Mouse (Mus musculus) monocyte, adult 5-6 weeks (primary cell): ENCODE measurements around the gene Rsu1. TPM values are rescaled to one million over a fixed set of nuclear protein-coding genes. Genes with fewer than 3 reads are reported as not detected.
A peak's percentile ranks its signal among the peaks of the same experiment; 100 is the strongest.

Experiments
- ATAC-seq: fragments of 153-309, 156-312 bp; replicated peaks from 2 replicates; pipeline ENCODE4 v1.8.0; 2017; ENCODE audit warnings: mild to moderate bottlenecking; ENCODE audit not compliant: low TSS enrichment, insufficient number of reproducible peaks, severe bottlenecking, poor library complexity, low FRiP score
- total RNA-seq: library from RNA; stranded (forward); fragments of 200-1000, 200-491, 200-594 nt; gene quantifications from 3 replicates; pipeline ENCODE4 v1.2.3, GENCODE M21; 2017

Gene Rsu1
- 96.6 to 120 TPM (median 106 TPM) in 3 replicates for total RNA-seq

DNA sequence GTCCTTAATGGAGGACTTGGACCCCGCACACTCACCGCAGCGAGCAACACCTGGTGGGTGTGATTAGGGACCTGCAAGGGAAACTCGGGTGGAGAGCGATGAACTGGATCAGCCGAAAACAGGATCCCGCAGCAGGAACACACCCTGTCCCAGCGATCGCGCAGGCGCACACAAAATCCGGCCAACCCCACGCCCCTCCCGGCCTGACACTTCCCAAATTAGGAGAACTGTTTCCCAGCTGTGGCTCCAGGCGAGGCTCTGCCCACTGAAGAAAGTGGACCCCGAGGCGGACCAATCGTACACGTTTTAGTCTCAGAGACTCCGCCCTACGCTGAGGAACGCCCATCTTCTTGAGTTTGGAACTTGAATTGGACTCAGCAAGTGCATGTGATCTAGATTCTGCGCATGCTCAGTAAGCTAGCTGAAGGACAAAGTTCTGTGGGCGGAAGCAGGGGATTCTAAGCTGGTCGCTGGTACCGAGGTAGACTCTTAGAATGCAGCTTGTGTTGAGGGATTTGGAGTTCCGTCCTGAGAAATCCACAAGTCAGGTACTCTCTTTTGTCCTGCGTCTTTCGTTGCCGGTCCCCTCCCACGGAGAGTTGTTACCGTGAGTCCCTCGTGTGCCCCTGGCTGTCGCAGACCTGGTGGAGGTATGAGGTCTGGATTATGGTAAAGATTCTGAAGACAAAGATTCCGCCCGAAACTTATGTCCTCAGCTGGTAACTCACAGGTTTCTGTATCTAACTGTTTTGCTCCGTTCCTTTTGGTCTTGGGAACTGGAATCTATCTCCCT lies at the start of gene Rsu1:
Gene Rsu1, minus strand, starts transcription at position 251 of the 793 bp plus-strand sequence.
- peak; percentile 95 for ATAC-seq

DNA sequence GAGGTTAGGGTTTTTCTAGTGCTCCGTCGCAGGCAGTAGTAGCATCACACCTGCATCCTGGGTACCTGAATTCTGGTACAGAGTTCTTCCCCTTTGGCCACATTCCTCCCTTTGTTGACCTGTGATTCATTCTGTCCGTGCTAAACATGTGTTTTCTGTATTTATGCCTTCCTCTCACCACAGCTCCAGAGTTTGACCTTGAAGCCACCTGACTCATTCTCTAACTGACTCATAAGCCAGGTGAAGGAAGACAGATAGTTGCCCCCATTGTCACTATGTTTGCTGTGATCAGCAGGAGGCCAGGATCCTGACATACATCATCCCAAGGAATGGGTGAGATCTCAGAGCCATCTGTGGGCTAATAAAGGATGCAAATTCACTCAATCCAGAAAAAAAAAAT lies 32.2 kb upstream of the Rsu1 start:
- ATAC-seq, result no peak

DNA sequence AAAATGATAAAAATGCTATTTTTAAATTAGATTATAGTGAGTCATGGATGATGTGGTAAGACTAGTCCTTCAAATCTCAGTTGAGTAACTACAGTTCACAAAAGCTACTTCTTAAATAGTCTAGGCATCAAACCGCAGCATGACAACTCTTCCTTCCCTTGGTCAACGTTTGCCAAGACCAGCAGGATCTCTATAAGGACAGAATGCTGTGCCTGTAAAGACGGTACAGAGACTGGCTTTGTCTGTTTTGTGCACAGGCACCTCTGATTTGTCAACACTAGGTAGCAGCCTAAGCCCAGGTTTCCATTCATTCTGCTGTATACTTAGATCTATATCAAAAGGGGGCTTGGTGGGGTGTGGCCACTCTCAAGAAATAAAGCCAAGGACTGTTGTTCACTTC lies 27.8 kb upstream of the Rsu1 start:
- ATAC-seq, result peak; percentile 40; the same call in 1 of the 2 replicates

DNA sequence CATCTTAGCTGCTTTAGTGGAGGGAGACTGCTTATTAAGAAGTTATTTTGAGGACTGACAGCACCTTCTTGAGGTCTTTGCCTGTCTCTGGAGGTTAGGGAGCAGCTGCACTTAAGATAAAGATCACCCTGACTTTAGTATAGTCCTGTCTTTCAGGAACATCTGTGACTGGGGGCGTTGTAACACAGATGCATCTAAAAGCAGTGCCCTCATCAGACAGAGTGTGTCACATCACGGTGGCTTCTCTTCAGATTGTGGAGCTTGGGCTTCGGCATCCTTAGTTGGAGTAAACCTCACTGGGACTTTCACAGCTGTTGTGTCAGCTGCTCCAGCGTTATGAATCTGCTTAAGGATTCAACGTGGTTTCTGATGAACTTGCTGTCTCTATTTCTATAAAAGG lies 26.5 kb upstream of the Rsu1 start:
- ATAC-seq, result no peak

DNA sequence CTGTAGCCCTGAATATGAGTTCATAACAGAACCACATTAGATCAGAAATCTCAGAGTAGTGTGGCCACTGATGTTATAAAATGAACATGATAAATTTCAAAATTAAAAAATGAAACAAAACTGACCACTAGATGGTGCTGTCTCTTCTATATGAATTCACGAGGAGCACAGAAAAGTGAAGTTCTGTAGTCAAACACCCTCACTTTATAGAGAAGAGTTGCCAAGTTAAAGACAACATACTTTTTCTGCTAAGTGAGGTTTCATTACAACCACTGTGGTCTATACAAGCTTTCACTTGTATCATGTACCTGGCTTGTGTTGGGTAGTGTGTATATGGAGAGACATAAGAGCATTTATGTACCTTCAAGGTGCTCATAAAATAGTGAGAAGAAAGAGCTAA lies 19.4 kb upstream of the Rsu1 start:
- ATAC-seq, result 0 out of 2 replicates have a peak, but pooled peaks have one; percentile 24

DNA sequence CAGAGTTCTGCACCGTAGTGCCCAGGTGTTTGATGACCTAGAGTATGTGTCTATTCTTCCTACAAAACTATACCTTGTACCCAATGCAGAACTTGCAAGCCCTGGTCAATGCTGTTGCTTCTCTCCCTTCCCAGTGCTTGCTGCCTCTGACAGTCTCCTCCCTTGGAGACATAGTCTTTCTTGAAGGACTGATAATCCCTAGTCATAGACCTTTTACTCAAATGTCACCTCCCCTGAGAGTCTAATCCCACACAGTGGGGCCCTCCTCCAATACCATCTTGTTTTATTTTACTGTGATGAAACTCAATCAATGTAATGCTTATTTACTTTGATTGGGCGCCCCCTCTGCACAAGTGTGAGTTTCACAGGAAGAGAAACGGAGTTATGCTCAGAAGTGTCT lies 18.9 kb upstream of the Rsu1 start:
- no peak for ATAC-seq

DNA sequence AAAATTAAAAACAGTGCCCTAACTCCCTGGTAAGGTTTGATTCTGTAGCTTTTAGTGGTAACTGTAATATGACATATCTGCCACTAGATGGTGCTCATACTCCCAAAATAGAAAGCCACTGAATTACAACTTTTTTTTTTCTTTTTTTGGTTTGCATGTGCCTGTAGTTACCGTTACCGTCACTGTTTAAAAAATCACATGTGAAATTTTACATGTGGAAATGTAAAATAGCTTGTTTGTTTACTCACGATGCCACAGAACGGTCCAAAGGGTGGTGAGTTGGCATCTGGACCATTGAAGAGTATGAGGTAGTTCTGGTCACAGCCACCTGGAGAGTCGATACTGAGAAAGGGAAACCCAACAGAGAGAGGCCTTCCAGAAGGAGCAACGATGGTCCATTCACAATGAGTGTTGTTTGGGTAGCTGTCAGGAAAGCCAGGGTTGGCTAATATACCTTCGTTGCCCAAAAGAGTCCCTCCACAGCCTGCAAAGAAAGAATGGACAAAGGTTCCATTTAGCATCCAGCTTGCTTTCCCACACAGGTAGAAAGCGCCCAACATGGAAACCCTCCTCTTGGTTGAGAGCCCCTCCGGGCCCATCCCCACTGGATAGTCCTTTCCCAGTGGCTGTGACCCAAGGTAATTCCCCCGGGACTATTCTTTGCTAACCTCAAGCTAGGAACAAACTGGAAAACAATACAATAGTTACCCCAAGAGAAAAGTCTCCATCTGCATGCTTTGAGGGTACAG lies 7.1 kb upstream of the Rsu1 start:
- ATAC-seq, result no peak

DNA sequence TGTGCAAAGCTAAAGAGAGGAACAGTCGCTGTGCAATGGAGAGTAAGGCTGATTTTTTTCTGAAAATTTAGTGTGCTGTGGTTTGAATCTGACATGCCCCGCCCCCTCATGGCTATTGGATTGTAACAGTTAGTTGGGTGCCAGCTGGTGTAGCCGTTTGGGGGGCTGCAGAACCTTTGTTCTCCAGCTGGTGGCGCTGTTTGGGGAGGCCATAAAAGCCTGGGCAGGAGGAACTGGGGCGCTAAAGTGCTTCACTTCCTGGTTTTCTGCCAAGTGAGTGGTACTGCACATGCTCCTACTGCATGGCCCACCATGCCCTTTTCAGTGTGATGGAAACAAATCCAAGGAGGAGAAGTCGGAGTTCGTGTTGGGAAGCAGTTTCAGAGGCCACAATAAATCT lies 4.7 kb upstream of the Rsu1 start:
- no peak for ATAC-seq

DNA sequence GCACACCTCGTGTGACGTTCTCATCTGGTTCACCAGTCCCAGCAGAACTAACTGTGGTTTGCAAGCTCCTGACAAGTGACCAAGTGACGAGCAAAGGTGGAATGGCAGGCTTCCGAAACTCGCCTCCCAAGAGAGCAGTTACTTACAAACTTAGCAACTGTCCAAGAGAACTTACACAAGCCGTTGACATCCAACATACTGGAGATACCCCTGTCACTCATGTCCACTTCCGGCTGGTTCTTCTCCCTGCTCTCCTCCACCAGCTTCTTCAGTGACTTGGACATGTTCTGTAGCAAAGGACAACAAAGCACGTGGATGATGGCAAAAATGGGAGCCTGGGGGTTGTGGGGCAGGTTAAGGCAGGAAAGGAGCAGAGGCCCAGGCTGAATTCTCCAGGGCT lies 479 bp downstream of the Rsu1 start:
- no peak for ATAC-seq

DNA sequence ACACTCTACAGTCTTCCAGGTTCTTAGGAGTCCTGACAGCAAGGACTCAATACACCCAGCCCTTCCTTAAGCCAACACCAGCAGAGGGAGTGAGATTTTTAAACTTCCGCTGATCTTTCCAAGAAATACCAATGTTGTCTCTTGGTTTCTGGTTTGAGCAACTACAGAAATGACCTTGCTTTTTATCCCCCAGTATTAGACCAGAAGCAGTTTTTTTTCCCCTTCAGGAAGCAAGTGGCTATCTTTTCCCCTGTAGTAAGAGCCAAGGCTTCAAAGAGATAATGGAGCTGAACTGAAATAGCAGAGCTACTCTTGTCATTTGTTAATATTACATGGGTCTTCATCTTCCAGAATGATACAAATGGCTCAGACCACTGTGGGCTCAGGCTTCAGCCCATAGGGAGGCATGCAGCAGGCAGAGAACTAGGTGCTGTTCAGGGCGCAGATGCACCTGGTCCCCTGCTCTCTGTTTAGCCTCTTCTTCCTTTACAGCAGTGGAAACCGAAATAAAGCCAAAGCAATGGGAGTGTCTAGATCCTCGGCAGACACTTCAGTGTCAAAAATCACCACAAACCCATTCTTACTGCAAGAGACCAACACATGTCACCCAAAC lies 2.4 kb downstream of the Rsu1 start:
- ATAC-seq, result no peak

DNA sequence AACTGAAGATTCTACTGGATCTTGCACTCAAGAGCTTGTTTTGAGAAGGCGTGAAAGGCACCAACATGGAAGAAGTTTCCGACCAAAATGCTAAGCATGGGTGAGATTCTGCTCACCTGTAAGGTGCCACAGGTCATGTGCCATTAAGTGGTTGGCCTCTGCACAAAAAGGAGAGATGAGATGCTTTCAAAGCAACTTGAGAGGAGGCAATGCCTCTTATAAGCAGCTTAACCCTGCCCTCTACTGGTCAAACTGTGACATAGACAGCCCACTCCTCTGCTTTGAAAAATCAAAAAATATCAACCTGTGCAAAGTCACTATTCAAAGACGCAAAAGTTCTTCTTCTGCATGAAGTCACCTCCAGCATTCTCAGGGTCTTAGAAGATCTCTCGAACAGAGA lies 6.3 kb downstream of the Rsu1 start:
- ATAC-seq, result peak; percentile 50; the same call in 1 of the 2 replicates

DNA sequence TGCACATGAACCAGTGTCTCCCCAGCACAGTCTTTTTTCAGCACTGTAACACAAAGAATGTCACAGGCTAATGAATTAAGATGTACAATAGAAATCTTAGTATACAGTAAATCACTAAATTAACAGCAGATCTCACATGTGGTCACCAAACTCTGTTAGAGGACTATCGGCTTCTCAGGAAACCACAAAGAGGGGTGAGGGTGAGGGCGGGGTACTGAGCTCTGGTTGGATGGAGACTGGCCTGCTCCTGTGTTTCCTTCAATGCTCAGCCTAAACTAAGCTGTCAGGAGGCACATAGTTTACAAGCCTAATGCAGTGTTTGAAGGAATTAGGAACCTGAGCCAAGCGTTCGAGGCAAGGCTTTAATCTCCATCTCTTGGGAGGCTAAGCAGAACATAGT lies 8.1 kb downstream of the Rsu1 start:
- no peak for ATAC-seq

DNA sequence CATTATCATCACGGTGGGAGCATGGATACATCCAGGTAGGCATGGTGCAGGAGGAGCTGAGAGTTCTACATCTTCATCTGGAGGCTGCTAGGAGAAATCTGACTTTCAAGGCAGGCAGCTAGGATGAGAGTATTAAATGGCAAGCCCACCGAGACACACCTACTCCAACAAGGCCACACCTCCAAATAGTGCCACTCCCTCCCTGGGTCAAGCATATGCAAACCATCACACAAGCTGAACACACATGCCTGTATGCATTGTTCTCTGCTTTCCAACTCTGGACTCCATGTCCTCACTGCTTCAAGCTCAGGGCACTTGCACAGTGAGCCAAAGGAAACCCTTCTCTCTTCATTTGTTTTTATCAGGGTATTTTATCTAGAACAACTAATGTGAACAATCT lies 12.6 kb downstream of the Rsu1 start:
- no peak for ATAC-seq

DNA sequence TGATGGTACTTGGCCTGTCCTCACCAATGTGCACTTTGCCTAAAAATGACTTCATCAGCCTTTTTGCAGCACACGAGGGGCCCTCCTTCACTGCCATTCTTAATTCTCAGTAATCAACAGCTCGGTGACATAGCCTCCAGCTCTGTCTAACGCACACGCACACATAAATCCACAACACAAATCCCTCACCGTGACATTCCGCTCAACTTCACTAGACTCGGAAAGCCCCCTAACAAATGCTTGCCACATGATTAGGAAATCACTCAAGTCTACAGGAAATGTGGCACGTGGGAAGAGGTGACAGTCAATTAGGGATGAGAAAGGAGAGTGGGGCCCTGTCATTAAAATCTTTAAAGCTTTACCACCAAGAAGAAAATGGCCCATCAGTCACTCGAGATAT lies 30.5 kb downstream of the Rsu1 start:
- no peak for ATAC-seq

DNA sequence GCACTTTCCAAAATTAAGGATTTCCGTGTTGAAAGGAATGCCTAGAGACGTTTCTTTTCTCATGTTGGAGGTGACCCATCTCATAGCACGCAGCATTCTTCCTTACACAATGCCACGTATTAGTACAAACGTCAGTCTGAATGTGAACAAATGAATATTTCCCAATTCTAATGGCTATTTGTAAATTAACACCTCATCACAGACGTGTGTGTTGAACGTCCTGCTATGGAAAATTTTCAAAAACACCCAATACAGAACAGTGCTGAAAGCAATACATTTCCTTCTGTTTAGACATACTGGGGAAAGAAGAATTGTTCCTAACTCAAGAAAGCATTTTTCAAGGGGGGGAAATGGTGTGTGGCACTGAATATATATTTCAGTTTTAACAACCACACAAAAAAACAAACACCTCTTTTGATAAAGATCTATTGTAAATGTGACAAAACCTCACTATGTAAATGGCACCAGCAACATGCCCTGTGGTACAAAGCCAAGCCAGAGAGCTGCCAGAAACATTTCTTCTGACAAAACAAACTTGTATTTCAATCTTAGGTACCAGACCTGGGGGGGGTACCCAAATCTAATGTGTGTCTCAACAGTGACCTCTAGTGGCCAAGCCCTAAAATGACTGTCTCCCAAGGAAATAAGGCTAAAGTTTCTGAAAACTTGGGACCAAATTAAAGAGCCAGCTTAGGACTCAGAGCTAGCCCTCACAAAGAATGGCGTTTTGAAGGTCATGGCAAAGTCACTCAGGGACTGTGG lies 33.9 kb downstream of the Rsu1 start:
- peak; percentile 58; the same call in 1 of the 2 replicates for ATAC-seq

DNA sequence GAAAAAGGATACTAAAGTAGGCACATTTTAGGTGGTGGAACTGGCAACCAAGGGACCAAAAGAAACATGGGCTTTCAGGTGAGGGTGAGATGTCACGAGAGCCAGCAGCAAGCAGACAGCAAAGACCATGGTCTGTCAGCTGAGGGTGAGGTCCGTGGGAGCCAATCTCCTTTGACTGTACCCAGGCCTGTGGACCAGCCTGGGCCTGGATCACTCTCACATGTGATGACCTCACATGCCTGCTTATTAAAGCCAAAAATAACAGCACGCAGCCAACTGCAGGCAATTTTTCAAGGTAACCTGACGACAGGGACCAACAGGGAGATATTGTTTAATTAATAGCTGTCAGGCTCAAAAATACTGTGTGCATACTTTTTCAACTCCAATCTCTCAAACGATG lies 35.5 kb downstream of the Rsu1 start:
- no peak for ATAC-seq

DNA sequence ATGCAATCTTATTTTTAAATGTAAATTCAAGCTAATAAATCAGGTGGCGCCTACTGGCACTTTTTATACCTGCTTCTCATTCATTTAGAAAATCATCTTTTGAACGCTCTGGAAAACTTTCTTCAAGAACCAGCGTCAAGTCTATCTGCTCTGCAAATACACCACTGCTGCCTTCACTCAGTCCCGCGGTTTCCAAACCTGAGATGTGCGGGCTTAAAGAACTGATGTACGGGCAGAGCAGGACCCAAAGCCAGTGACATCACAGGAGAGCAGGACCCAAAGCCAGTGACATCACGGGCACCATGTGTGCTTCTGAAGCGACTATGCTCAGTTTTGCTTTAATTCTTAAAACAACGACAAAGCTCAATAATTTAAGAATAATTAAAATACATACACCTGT lies 36.4 kb downstream of the Rsu1 start:
- ATAC-seq, result no peak

DNA sequence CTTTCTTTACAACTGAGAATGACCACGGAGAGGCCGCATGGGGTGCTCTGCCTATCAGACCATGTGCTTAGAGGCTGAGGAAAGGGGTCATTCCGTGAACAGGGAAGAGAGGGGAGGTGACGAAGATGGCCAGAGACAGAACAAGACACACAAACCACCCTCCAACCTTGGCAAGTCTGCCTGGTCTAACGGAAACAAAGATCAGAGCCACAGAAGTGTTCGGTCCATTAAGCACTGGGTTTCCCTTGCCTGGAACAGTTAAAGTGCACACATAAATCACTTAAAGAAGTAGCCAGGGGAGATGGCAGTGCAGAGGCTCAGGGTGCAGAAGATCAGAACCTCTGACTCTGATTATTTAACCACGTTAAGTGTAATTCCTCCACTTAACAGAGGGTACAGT lies 37.3 kb downstream of the Rsu1 start:
- no peak for ATAC-seq

DNA sequence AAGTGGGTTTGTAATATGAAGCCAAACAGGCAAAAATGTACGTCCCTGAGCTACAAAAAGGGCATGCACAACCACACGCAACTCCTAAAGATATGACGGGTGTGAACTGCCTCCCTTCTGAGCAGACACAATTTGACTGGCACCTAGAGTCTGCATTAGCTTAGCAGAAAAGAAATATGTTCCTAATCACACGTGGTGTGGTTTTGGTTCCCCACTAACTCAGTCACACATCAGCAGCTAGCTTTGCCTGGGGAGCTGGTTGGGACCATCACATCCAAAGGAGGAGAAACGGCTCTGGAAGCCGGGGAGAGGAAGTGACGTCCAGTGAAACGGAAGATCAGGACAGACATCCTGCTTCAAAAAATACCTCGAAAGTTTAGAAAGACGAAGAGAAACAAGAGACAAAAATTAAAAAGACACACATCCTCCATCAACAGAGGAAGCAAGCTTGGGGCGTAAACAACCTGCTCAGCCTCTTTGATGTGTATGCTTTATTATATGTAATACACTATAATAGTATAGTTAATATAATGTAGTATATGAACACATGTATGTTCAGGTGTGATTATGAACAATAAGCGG lies 37.9 kb downstream of the Rsu1 start:
- no peak for ATAC-seq
